Mouse (Mus musculus) midbrain, embryonic 13.5 days (tissue): ENCODE data around the gene Sik3. TPM values are rescaled to one million over a fixed set of nuclear protein-coding genes. Genes with fewer than 3 reads are reported as not detected.

Source experiments
- ATAC-seq: fragments of 200-750 bp; cut with Nextera tagmentation; 2 replicates; pipeline ENCODE4 v1.8.0; 2017; ENCODE audit warnings: mild to moderate bottlenecking, moderate TSS enrichment, moderate library complexity
- H3K27ac ChIP-seq: fragments of 300-500 bp; sonication (generic); 2 replicates; pipeline ENCODE4 v1.5.1; 2015; ENCODE audit warnings: inconsistent platforms, mild to moderate bottlenecking, moderate library complexity
- H3K27me3 ChIP-seq: fragments of 300-500 bp; sonication (generic); 2 replicates; pipeline ENCODE4 v1.6.1; 2015; ENCODE audit warnings: mild to moderate bottlenecking, inconsistent platforms
- H3K36me3 ChIP-seq: fragments of 300-500 bp; sonication (generic); 2 replicates; pipeline ENCODE4 v1.6.1; 2015; ENCODE audit warnings: mild to moderate bottlenecking, inconsistent platforms
- H3K4me1 ChIP-seq: fragments of 300-500 bp; sonication (generic); replicated peaks from 2 replicates; pipeline ENCODE4 v1.6.1; 2015; ENCODE audit warnings: inconsistent platforms
- H3K4me2 ChIP-seq: fragments of 300-500 bp; sonication (generic); replicated peaks from 2 replicates; pipeline ENCODE4 v1.6.1; 2015; ENCODE audit warnings: moderate library complexity, mild to moderate bottlenecking, inconsistent platforms
- H3K4me3 ChIP-seq: fragments of 300-500 bp; sonication (generic); replicated peaks from 2 replicates; pipeline ENCODE4 v1.5.1; 2015; ENCODE audit warnings: mild to moderate bottlenecking, inconsistent platforms
- H3K9ac ChIP-seq: fragments of 300-500 bp; sonication (generic); replicated peaks from 2 replicates; pipeline ENCODE4 v1.6.1; 2015; ENCODE audit warnings: mild to moderate bottlenecking, inconsistent platforms
- H3K9me3 ChIP-seq: fragments of 300-500 bp; sonication (generic); 2 replicates; pipeline ENCODE4 v1.6.1; 2016; ENCODE audit warnings: mild to moderate bottlenecking, inconsistent platforms
- WGBS: fragments of 180-500 bp; shearing (Covaris S2); methylation state at CpG from one replicate; pipeline ENCODE4 v1.1.7; 2015; 5-methylcytosine and 5-hydroxymethylcytosine counted together
- polyA plus RNA-seq: library from polyadenylated mRNA; unstranded; fragments of >200 nt; fragmentation: Nextera tagmentation; extraction: Ambion mirVana; gene quantifications from 2 replicates; pipeline ENCODE4 v1.2.1, GENCODE M21; 2015

The Sik3 gene
- polyA plus RNA-seq, 1 experiment from 2014 or later: 6.7 TPM

GRCm38 (mm10) chr9:46018316-46018715, 5.7 kb downstream of the Sik3 start:
- Histone ChIP-seq H3K9ac (no peak overlapping the region), H3K4me1 (peaks cover 43% of the 10 kb centered on the region), H3K36me3 (peaks cover 5% of the 10 kb centered on the region; the same call in 1 of the 2 replicates), H3K9me3 (no peaks in the 10 kb centered on the region), H3K27ac (no peak overlapping the region), H3K4me3 (no peak overlapping the region), H3K4me2 (no peak overlapping the region), H3K27me3 (no peaks in the 10 kb centered on the region)
- ATAC-seq: no peak
- WGBS: 91% methylated on average over 6 of the region's 6 CpGs

GRCm38 (mm10) chr9:46019975-46020374, 7.4 kb downstream of the Sik3 start:
- H3K4me3 ChIP-seq: no peak overlapping the region
- H3K4me1 ChIP-seq: peaks cover 26% of the 10 kb centered on the region
- H3K27ac ChIP-seq: no peak overlapping the region
- no peaks in the 10 kb centered on the region for H3K9me3 ChIP-seq
- WGBS: 85% methylated on average over 6 of the region's 6 CpGs
- no peak for ATAC-seq
- H3K4me2 ChIP-seq: no peak overlapping the region
- no peaks in the 10 kb centered on the region for H3K27me3 ChIP-seq
- H3K9ac ChIP-seq: no peak overlapping the region
- H3K36me3 ChIP-seq: peaks cover 5% of the 10 kb centered on the region; the same call in 1 of the 2 replicates

DNA sequence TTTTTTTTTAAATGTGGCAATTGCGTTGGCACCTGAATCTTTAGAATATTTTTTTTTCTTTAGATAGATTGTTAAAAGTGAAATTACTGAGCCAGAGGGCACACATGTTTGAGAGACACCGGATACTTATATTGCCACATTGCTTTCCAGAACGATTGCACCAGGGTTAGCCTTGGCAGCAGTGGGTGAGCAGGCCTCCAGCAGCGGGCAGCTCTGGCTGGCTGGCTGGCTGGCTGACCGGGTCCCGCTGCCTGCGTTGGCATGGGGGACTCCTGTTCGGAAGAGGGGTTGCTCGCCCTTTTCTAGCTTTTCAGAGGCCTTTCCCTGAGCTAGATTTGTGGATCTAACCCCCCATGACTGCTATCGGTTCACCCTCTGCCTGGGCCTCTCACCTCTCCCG, 11.0 kb downstream of the Sik3 start:
- no peak overlapping the region for H3K4me3 ChIP-seq
- ATAC-seq: no peak
- 97% methylated on average over 11 of the region's 11 CpGs for WGBS

GRCm38 (mm10) chr9:46026058-46026849, 13.6 kb downstream of the Sik3 start:
- 91% methylated on average over 9 of the region's 9 CpGs for WGBS
- no peak overlapping the region for H3K27ac ChIP-seq
- ATAC-seq: no peak
- no peaks in the 10 kb centered on the region for H3K9me3 ChIP-seq
- no peak overlapping the region for H3K9ac ChIP-seq
- no peaks in the 10 kb centered on the region for H3K36me3 ChIP-seq
- H3K27me3 ChIP-seq: no peaks in the 10 kb centered on the region
- H3K4me1 ChIP-seq: peaks cover 11% of the 10 kb centered on the region
- no peak overlapping the region for H3K4me2 ChIP-seq
- no peak overlapping the region for H3K4me3 ChIP-seq

More for the DNA sequence above, 11.0 kb downstream of the Sik3 start:
- Histone ChIP-seq H3K4me2 (no peak overlapping the region), H3K9ac (no peak overlapping the region), H3K4me1 (peaks cover 17% of the 10 kb centered on the region), H3K27me3 (no peaks in the 10 kb centered on the region), H3K27ac (no peak overlapping the region), H3K36me3 (peaks cover 5% of the 10 kb centered on the region; the same call in 1 of the 2 replicates), H3K9me3 (no peaks in the 10 kb centered on the region)

DNA sequence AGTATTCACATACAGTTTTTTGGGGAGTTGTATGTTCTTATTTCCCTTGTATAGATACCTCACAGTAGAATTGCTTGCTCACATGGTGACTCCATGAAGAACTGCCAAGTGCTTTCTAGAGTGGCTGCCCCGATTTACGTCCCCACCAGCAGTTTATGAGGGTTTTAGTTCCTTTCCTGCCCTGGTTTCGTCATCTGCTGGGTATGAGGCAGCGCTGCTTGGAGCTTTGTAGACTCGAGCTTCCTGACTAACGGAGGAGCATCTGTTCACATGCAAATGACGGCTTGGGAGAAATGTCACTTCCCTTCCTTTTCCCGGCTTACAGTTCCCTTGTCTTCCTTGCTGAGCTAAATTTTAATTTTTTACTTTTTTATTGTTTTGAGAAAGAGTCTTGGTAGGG, 15.4 kb downstream of the Sik3 start:
- Histone ChIP-seq H3K36me3 (no peaks in the 10 kb centered on the region), H3K4me1 (peaks cover 11% of the 10 kb centered on the region), H3K9ac (no peak overlapping the region), H3K27me3 (no peaks in the 10 kb centered on the region), H3K4me2 (no peak overlapping the region), H3K27ac (no peak overlapping the region), H3K9me3 (no peaks in the 10 kb centered on the region), H3K4me3 (no peak overlapping the region)
- 25% methylated on average over 8 of the region's 8 CpGs for WGBS
- ATAC-seq: no peak

DNA sequence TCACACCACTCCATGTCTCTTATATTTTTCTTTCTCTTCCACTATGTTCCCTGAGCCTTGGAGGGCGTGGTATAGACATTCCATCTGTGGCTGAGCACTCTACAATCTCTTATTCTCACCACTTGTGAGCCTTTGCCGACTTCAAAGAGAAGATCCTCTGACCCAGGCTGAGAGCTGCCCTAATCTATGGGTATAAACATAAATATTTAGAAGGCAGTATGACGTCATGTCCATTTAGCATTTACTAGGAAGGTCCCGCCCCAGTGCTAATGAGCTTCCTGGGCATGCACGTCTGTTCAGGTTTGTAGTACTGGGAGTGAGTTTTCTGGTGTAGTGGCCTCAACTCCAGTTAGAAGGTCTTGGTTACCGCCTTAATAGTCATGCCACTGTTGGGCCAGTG, 16.9 kb downstream of the Sik3 start:
- no peak overlapping the region for H3K4me2 ChIP-seq
- H3K9ac ChIP-seq: no peak overlapping the region
- H3K4me3 ChIP-seq: no peak overlapping the region
- no peaks in the 10 kb centered on the region for H3K36me3 ChIP-seq
- peaks cover 11% of the 10 kb centered on the region for H3K4me1 ChIP-seq
- no peak overlapping the region for H3K27ac ChIP-seq
- H3K27me3 ChIP-seq: no peaks in the 10 kb centered on the region
- 77% methylated on average over 6 of the region's 6 CpGs for WGBS
- H3K9me3 ChIP-seq: no peaks in the 10 kb centered on the region
- ATAC-seq: no peak

DNA sequence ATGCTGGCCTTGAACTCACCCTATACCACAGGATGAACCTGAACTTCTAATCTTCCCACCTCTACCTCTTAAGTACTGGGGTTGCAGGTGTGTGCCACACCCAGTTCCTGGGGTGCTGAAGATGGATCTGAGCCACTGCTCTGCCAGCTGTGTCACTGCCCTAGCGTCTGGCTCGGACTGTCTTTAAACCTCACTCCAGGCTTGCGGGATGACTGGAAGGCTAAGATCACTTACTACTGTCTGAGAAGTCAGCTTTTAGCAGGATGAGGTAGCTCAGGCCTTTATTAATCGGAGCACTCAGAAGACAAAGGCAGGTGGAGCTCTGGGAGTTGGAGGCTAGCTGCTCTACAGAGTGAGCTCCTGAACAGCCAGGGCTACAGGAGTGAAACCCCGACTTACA, 17.6 kb downstream of the Sik3 start:
- peaks cover 11% of the 10 kb centered on the region for H3K4me1 ChIP-seq
- no peak overlapping the region for H3K4me3 ChIP-seq
- WGBS: 87% methylated on average over 5 of the region's 5 CpGs
- H3K9ac ChIP-seq: no peak overlapping the region
- H3K4me2 ChIP-seq: no peak overlapping the region
- no peaks in the 10 kb centered on the region for H3K36me3 ChIP-seq
- ATAC-seq: no peak
- H3K9me3 ChIP-seq: no peaks in the 10 kb centered on the region
- H3K27ac ChIP-seq: no peak overlapping the region
- no peaks in the 10 kb centered on the region for H3K27me3 ChIP-seq

GRCm38 (mm10) chr9:46030968-46031367, 18.3 kb downstream of the Sik3 start:
- Histone ChIP-seq H3K4me1 (peaks cover 15% of the 10 kb centered on the region), H3K9me3 (no peaks in the 10 kb centered on the region), H3K27ac (no peak overlapping the region), H3K36me3 (no peaks in the 10 kb centered on the region), H3K4me3 (no peak overlapping the region), H3K9ac (no peak overlapping the region), H3K4me2 (no peak overlapping the region), H3K27me3 (no peaks in the 10 kb centered on the region)
- WGBS: 91% methylated on average over 6 of the region's 6 CpGs
- no peak for ATAC-seq

DNA sequence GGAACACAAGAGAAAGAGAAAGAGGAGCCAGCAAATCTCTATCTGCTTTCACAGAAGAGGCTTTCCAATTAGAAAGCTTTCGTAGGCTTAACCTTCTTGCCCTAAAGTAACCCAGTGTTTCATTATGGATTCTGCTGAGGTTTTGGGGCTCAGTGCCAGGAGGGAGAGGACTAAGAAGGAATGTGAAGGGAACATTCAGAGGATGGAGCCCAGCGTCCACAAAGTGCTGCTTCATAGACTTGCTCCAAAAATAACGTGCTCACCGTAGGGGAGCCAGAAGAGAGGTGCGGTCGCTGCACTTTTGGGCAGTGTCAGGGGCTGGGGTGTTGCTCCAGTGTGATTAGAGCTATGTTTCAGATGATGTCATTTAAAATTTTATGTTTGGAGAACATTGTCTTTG, 19.6 kb downstream of the Sik3 start:
- H3K27me3 ChIP-seq: no peaks in the 10 kb centered on the region
- no peak overlapping the region for H3K4me2 ChIP-seq
- 75% methylated on average over 6 of the region's 6 CpGs for WGBS
- peaks cover 15% of the 10 kb centered on the region for H3K4me1 ChIP-seq
- no peak overlapping the region for H3K4me3 ChIP-seq
- no peaks in the 10 kb centered on the region for H3K9me3 ChIP-seq
- H3K36me3 ChIP-seq: no peaks in the 10 kb centered on the region
- no peak overlapping the region for H3K27ac ChIP-seq
- ATAC-seq: no peak
- H3K9ac ChIP-seq: no peak overlapping the region

DNA sequence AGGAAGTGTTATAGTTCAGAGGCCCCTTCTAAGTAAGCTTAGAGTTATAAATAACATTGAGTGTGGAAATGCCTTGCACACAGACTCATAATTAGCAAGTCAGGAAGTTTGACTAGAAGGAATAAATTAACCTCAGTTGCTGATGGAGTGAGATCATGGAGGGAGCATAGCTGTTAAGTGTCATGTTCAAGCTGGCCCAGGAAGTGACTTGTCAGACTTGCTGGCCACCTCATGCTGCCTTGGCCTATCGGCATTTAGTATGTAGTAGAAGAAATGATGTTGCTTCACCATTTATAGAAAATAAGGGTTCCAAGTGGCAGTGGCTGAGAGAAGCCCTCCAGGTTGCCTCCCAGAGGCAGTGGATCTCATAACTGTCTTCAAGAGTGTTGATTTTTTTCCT, 20.4 kb downstream of the Sik3 start:
- no peak overlapping the region for H3K9ac ChIP-seq
- no peak overlapping the region for H3K4me3 ChIP-seq
- H3K9me3 ChIP-seq: no peaks in the 10 kb centered on the region
- H3K27me3 ChIP-seq: no peaks in the 10 kb centered on the region
- ATAC-seq: no peak
- H3K36me3 ChIP-seq: no peaks in the 10 kb centered on the region
- H3K4me1 ChIP-seq: peaks cover 9% of the 10 kb centered on the region
- no peak overlapping the region for H3K27ac ChIP-seq
- H3K4me2 ChIP-seq: no peak overlapping the region
- WGBS: 95% methylated on average over 1 of the region's 1 CpGs

GRCm38 (mm10) chr9:46033862-46034261, 21.2 kb downstream of the Sik3 start:
- H3K9me3 ChIP-seq: no peaks in the 10 kb centered on the region
- 92% methylated on average over 3 of the region's 3 CpGs for WGBS
- ATAC-seq: no peak
- no peaks in the 10 kb centered on the region for H3K36me3 ChIP-seq
- H3K4me3 ChIP-seq: no peak overlapping the region
- no peaks in the 10 kb centered on the region for H3K27me3 ChIP-seq
- H3K4me1 ChIP-seq: 0 out of 2 replicates have a peak, but pooled peaks cover 6% of the 10 kb centered on the region
- H3K27ac ChIP-seq: no peak overlapping the region
- no peak overlapping the region for H3K4me2 ChIP-seq
- H3K9ac ChIP-seq: no peak overlapping the region

GRCm38 (mm10) chr9:46035290-46035871, 22.8 kb downstream of the Sik3 start:
- Histone ChIP-seq H3K27ac (no peak overlapping the region), H3K4me2 (no peak overlapping the region), H3K9ac (no peak overlapping the region), H3K4me3 (no peak overlapping the region), H3K36me3 (peaks cover 3% of the 10 kb centered on the region; the same call in 1 of the 2 replicates), H3K4me1 (0 out of 2 replicates have a peak, but pooled peaks cover 6% of the 10 kb centered on the region), H3K9me3 (no peaks in the 10 kb centered on the region), H3K27me3 (no peaks in the 10 kb centered on the region)
- no peak for ATAC-seq
- WGBS: 81% methylated on average over 9 of the region's 9 CpGs
